Mouse (Mus musculus) lung, postnatal 0 days (tissue): ENCODE data around the gene Nasp.

ENCODE experiments used
- CTCF ChIP-seq: IDR thresholded peaks from 2 replicates; pipeline ENCODE4 v1.5.1; 2016; ENCODE audit warnings: antibody characterized with exemption, mild to moderate bottlenecking
- EP300 ChIP-seq: IDR thresholded peaks from 2 replicates; pipeline ENCODE4 v1.6.1; 2016; ENCODE audit warnings: antibody characterized with exemption, mild to moderate bottlenecking, control low read depth

DNA sequence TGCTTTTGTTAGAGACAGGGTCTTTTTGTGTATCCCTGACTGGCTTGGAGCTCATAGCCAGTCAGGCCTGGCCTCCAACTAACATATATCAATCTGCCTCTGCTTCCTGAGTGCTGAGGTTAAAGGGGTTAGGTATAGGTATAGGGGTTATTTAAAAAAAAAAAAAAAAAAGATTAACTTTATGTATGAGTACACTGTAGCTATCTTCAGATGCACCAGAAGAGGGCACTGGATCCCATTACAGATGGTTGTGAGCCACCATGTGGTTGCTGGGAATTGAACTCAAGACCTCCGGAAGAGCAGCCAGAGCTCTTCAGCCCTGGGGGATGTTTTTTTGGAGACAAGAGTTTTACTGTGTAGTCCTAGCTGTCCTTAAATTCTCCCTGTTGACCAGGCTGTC is 34.3 kb upstream of the Nasp start:
- TF ChIP-seq EP300 (no peak), CTCF (no peak)
